Mouse (Mus musculus) heart, adult 2 months (tissue): ENCODE data around the gene Slc4a4. TPM values are rescaled to one million over a fixed set of nuclear protein-coding genes. Genes with fewer than 3 reads are reported as not detected.

Experiments used
- DNase-seq, 2 experiments: peaks; one replicate each; pipeline ENCODE4 v3.0.0; 2021
- H3K27ac ChIP-seq: fragments of 200-600 bp; 2 replicates; pipeline ENCODE4 v1.8.1; 2022
- H3K27me3 ChIP-seq: fragments of 200-500 bp; 2 replicates; pipeline ENCODE4 v1.6.1; 2012; ENCODE audit warnings: mild to moderate bottlenecking, low read length, inconsistent platforms, mixed read lengths; ENCODE audit not compliant: control insufficient read depth, insufficient read depth
- H3K36me3 ChIP-seq: fragments of 200-500 bp; 2 replicates; pipeline ENCODE4 v1.6.1; 2012; ENCODE audit warnings: low read length, inconsistent platforms; ENCODE audit not compliant: control insufficient read depth, insufficient read depth
- H3K4me1 ChIP-seq: fragments of 200-500 bp; 2 replicates; pipeline ENCODE4 v1.6.1; 2011; ENCODE audit warnings: low read length; ENCODE audit not compliant: control insufficient read depth, insufficient read depth
- H3K4me3 ChIP-seq: fragments of 200-600 bp; 2 replicates; pipeline ENCODE4 v1.8.1; 2022
- H3K79me2 ChIP-seq: fragments of 200-500 bp; replicated peaks from 2 replicates; pipeline ENCODE4 v1.6.1; 2012; ENCODE audit warnings: mild to moderate bottlenecking, inconsistent platforms, low read length, moderate library complexity, mixed read lengths; ENCODE audit not compliant: control insufficient read depth, insufficient read depth
- H3K9ac ChIP-seq: fragments of 200-500 bp; 2 replicates; pipeline ENCODE4 v1.6.1; 2012; ENCODE audit warnings: low read depth, mild to moderate bottlenecking, control low read depth, inconsistent platforms, low read length, mixed read lengths
- CTCF ChIP-seq: fragments of 200-600 bp; IDR thresholded peaks from 2 replicates; pipeline ENCODE4 v1.8.1; 2022; ENCODE audit warnings: antibody characterized with exemption, mild to moderate bottlenecking, moderate library complexity
- EP300 ChIP-seq: fragments of 200-500 bp; IDR thresholded peaks from 2 replicates; pipeline ENCODE4 v1.6.1; 2011; ENCODE audit warnings: low read depth, low read length, control low read depth; ENCODE audit not compliant: insufficient read depth
- POLR2A ChIP-seq: fragments of 200-500 bp; IDR thresholded peaks from 2 replicates; pipeline ENCODE4 v1.6.1; 2011; ENCODE audit warnings: mild to moderate bottlenecking, low read depth, low read length, control low read depth; ENCODE audit not compliant: insufficient read depth
- WGBS: fragments of 180-500 bp; shearing (Covaris S2); methylation state at CpG from one replicate; pipeline ENCODE4 v1.1.7; 2018; 5-methylcytosine and 5-hydroxymethylcytosine counted together
- intact Hi-C: fragments of 180-260 bp; cut with DNase I; formaldehyde crosslinking; loops from one replicate; pipeline ENCODE4 v1.15.1; 2025
- polyA plus RNA-seq: library from polyadenylated mRNA; depleted of rRNA; stranded (reverse); fragments of >200 nt; gene quantifications from 2 replicates; pipeline ENCODE4 v1.2.3, GENCODE M21; 2012
- total RNA-seq, 2 experiments: library from RNA; stranded (reverse); gene quantifications; 2 replicates each; pipeline ENCODE4 v1.2.3; 2021

Gene Slc4a4
- total and polyA plus RNA-seq, 3 experiments = 4.9 to 25.5 (median 19.4) TPM

DNA sequence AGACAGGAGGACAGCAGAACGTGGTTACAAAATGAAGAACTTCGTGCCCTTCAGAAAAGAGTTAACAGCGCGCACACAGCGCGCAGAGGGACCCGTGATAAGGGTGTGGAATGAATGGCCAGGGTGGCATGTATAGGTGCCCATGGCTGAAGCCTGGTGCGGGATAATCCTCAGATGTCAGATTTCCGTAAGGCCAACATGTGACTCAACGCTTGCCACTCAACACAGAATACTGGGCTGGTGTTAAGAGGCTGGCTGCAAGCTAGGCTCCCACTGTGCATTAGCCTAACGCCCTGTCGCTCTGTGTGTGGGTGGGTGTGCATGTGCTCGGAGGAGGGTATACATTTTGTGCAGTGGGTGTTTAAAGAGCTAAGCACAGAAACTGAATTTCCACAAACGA, 47.3 kb downstream of the Slc4a4 start:
- peaks cover 7% of the 10 kb centered on the region; the same call in 1 of the 2 replicates for H3K36me3 ChIP-seq
- H3K4me3 ChIP-seq = peak overlapping the region; percentile 32; the same call in 1 of the 2 replicates
- H3K9ac ChIP-seq = peak overlapping the region; percentile 46; the same call in 1 of the 2 replicates
- H3K27me3 ChIP-seq = no peaks in the 10 kb centered on the region
- H3K27ac ChIP-seq = peak overlapping the region; percentile 78
- TF ChIP-seq EP300 (peak; percentile 59; the same call in 1 of the 2 replicates), POLR2A (no peak), CTCF (no peak)
- 33% methylated on average over 14 of the region's 14 CpGs for WGBS
- H3K4me1 ChIP-seq = peaks cover 12% of the 10 kb centered on the region
- peak; percentile 47 for DNase-seq
- intact Hi-C loops = loop anchor here (5.0 to 10.0 kb wide), 2 partner anchors 48 to 111 kb away; no protein-coding TSS in a partner anchor
- H3K79me2 ChIP-seq = no peaks in the 10 kb centered on the region

DNA sequence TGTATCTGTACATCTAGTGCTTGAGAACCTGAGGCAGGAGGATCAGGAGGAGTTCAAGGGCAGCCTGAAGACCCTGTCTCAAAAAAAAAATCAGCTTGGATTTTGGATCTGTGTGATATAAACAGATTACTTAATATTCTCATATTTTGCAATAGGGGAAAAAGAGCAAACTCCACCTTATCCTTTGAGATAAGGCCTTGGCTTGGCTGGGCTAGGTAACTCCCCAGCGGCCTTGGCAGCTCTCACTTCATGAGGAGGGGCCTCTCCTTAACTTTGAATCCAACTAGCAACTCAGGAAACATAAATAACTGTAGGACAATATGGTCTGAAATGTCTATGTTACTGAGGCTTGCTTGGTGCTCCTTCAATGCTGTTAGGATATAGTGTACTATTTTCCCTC, 51.6 kb downstream of the Slc4a4 start:
- peak in 1 of 2 experiments; percentile 51 for DNase-seq
- intact Hi-C loops = loop anchor here (10.0 kb wide), 1 partner anchor 107 kb away; no protein-coding TSS in a partner anchor
- H3K27ac ChIP-seq = peak overlapping the region; percentile 0; the same call in 1 of the 2 replicates
- no peak for TF ChIP-seq EP300
- no peak for TF ChIP-seq CTCF
- TF ChIP-seq POLR2A = no peak
- H3K27me3 ChIP-seq = no peaks in the 10 kb centered on the region
- no peak overlapping the region for H3K9ac ChIP-seq
- H3K4me1 ChIP-seq = peaks cover 8% of the 10 kb centered on the region
- peaks cover 1% of the 10 kb centered on the region; the same call in 1 of the 2 replicates for H3K79me2 ChIP-seq
- H3K36me3 ChIP-seq = peaks cover 10% of the 10 kb centered on the region; the same call in 1 of the 2 replicates
- H3K4me3 ChIP-seq = no peak overlapping the region
- WGBS = 25% methylated on average over 1 of the region's 1 CpGs

DNA sequence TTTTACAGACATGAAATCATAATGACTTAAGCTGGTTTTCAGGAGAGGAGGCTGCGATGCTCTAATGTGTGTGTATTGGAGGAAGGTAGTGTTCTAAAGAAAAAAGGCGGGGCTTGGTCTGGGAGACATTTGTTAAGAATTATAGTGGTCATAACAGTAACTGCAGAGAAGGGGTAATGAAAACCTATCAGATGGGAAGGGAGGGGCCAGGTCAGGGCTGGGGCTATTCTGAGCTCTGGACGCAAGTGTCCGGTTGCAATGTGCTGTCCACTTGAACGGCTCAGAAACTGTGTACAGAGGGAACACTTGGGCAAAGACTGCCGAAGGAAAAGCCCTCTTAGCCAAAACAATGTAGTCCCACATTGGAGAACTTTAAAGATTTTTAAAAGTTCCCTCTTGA, 52.5 kb downstream of the Slc4a4 start:
- H3K36me3 ChIP-seq = peaks cover 10% of the 10 kb centered on the region; the same call in 1 of the 2 replicates
- DNase-seq = peak in 1 of 2 experiments; percentile 35
- H3K4me3 ChIP-seq = no peak overlapping the region
- H3K27me3 ChIP-seq = no peaks in the 10 kb centered on the region
- TF ChIP-seq EP300 = no peak
- TF ChIP-seq CTCF = no peak
- TF ChIP-seq POLR2A = no peak
- peaks cover 1% of the 10 kb centered on the region; the same call in 1 of the 2 replicates for H3K79me2 ChIP-seq
- WGBS = 58% methylated on average over 6 of the region's 6 CpGs
- intact Hi-C loops = loop anchor here (10.0 kb wide), 1 partner anchor 106 kb away; no protein-coding TSS in a partner anchor
- peaks cover 7% of the 10 kb centered on the region for H3K4me1 ChIP-seq
- H3K27ac ChIP-seq = peak overlapping the region; percentile 0; the same call in 1 of the 2 replicates
- no peak overlapping the region for H3K9ac ChIP-seq

DNA sequence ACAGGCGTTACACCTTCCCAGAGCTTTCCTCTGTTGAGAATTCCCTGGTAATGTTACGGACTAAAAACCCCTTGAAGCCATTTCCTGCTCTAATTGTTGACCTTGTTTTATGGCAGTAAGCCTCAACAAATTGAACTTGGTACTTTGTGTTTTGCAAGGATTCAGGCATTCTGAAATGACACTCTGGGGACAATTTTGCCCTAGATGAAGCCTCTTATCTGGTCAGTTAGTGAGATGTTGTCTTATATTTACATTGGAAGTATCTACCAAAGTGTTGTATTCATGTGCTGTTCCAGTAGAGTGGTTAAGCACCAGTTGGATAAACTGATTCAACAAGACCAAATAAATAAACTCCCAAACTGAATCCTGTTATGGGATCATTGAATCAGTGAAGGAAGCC, 53.2 kb downstream of the Slc4a4 start:
- H3K36me3 ChIP-seq = peaks cover 10% of the 10 kb centered on the region; the same call in 1 of the 2 replicates
- H3K27ac ChIP-seq = no peak overlapping the region
- H3K79me2 ChIP-seq = peaks cover 1% of the 10 kb centered on the region; the same call in 1 of the 2 replicates
- no peak overlapping the region for H3K4me3 ChIP-seq
- intact Hi-C loops = loop anchor here (10.0 kb wide), 1 partner anchor 105 kb away; no protein-coding TSS in a partner anchor
- 48% methylated on average over 2 of the region's 2 CpGs for WGBS
- peaks cover 7% of the 10 kb centered on the region for H3K4me1 ChIP-seq
- H3K27me3 ChIP-seq = no peaks in the 10 kb centered on the region
- TF ChIP-seq EP300 (no peak), POLR2A (no peak), CTCF (no peak)
- no peak for DNase-seq
- no peak overlapping the region for H3K9ac ChIP-seq

DNA sequence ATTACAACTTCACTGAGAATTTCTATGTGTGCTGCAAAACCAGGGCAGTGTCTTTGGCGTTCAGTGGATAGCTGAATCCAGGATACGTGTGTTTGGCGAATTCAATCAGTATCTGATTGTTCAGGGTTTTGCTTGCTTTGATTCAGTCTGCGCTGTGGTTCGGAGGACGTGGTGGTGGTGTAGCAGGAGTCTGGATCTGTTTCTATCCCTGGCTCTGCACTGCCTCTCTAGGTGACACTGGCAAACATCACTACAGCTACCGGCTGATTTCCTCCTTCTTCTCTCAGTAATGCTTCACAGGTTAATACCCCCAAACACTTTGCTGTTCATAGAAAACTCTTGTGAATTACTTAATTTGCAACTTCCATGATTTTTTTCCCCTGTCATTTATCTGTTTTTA, 55.3 kb downstream of the Slc4a4 start:
- Histone ChIP-seq H3K79me2 (peaks cover 1% of the 10 kb centered on the region; the same call in 1 of the 2 replicates), H3K9ac (no peak overlapping the region), H3K4me3 (no peak overlapping the region), H3K27ac (no peak overlapping the region), H3K36me3 (peaks cover 10% of the 10 kb centered on the region; the same call in 1 of the 2 replicates), H3K27me3 (no peaks in the 10 kb centered on the region), H3K4me1 (peaks cover 4% of the 10 kb centered on the region)
- TF ChIP-seq CTCF = no peak
- no peak for TF ChIP-seq POLR2A
- TF ChIP-seq EP300 = no peak
- no peak for DNase-seq
- WGBS = 75% methylated on average over 7 of the region's 7 CpGs
- intact Hi-C loops = no loop called here
